Mouse (Mus musculus): ENCODE measurements around the gene Rbms3. TPM values are rescaled to one million over a fixed set of nuclear protein-coding genes. Genes with fewer than 3 reads are reported as not detected.
A peak's percentile ranks its signal among the peaks of the same experiment; 100 is the strongest.

Gene Rbms3
- total and polyA plus RNA-seq, 2 experiments from 2014 or later: 43.3 to 59.9 TPM

GRCm38 (mm10) chr9:117029953-117030352 lies 599.8 kb downstream of the Rbms3 start:
- H3K27ac ChIP-seq (ENCODE audit: low read depth, low read length): no peak overlapping the region
- H3K4me3 ChIP-seq (ENCODE audit: low read depth, low read length): no peak overlapping the region
- ATAC-seq (ENCODE audit: low FRiP score): no peak
- 88% methylated on average over 1 of the region's 1 CpGs for WGBS
- peak; percentile 8; the same call in 1 of the 2 replicates for TF ChIP-seq CTCF (IDR thresholded peaks at IDR 0.05)
- no peaks in the 10 kb centered on the region for H3K27me3 ChIP-seq (ENCODE audit: insufficient read depth, low read length)
- DNase-seq (ENCODE audit: low spot score): no peak
- H3K9ac ChIP-seq (replicated peaks; ENCODE audit: low read length, poor library complexity, severe bottlenecking): no peak overlapping the region
- no peaks in the 10 kb centered on the region for H3K9me3 ChIP-seq (ENCODE audit: low read length)
- peaks cover 5% of the 10 kb centered on the region; the same call in 1 of the 2 replicates for H3K4me1 ChIP-seq (ENCODE audit: insufficient read depth, low read length)
- no peaks in the 10 kb centered on the region for H3K36me3 ChIP-seq (ENCODE audit: insufficient read depth, low read length)
- H3K4me2 ChIP-seq (ENCODE audit: low read depth, low read length, poor library complexity, severe bottlenecking): no peak overlapping the region

- Histone ChIP-seq H3K27ac (ENCODE audit: low read depth, low read length) (no peak overlapping the region), H3K27me3 (ENCODE audit: insufficient read depth, low read length) (no peaks in the 10 kb centered on the region), H3K4me2 (ENCODE audit: low read depth, low read length, poor library complexity, severe bottlenecking) (no peak overlapping the region), H3K4me3 (ENCODE audit: low read depth, low read length) (no peak overlapping the region), H3K9ac (replicated peaks; ENCODE audit: low read length, poor library complexity, severe bottlenecking) (no peak overlapping the region), H3K9me3 (ENCODE audit: low read length) (no peaks in the 10 kb centered on the region), H3K36me3 (ENCODE audit: insufficient read depth, low read length) (no peaks in the 10 kb centered on the region), H3K4me1 (ENCODE audit: insufficient read depth, low read length) (peaks cover 5% of the 10 kb centered on the region; the same call in 1 of the 2 replicates)
- 84% methylated on average over 4 of the region's 4 CpGs for WGBS
- ATAC-seq (ENCODE audit: low FRiP score): no peak
- no peak for TF ChIP-seq CTCF (IDR thresholded peaks at IDR 0.05)
- DNase-seq (ENCODE audit: low spot score): no peak
Measured at GRCm38 (mm10) chr9:117028586-117028985, 601.1 kb downstream of the Rbms3 start.

GRCm38 (mm10) chr9:117022086-117022485 lies 607.6 kb downstream of the Rbms3 start:
- Histone ChIP-seq H3K4me1 (ENCODE audit: insufficient read depth, low read length) (peaks cover 7% of the 10 kb centered on the region; the same call in 1 of the 2 replicates), H3K9me3 (ENCODE audit: low read length) (no peaks in the 10 kb centered on the region), H3K4me3 (ENCODE audit: low read depth, low read length) (no peak overlapping the region), H3K36me3 (ENCODE audit: insufficient read depth, low read length) (no peaks in the 10 kb centered on the region), H3K27me3 (ENCODE audit: insufficient read depth, low read length) (no peaks in the 10 kb centered on the region), H3K4me2 (ENCODE audit: low read depth, low read length, poor library complexity, severe bottlenecking) (no peak overlapping the region), H3K9ac (replicated peaks; ENCODE audit: low read length, poor library complexity, severe bottlenecking) (no peak overlapping the region), H3K27ac (ENCODE audit: low read depth, low read length) (no peak overlapping the region)
- no peak for ATAC-seq (ENCODE audit: low FRiP score)
- no peak for DNase-seq (ENCODE audit: low spot score)
- 88% methylated on average over 6 of the region's 6 CpGs for WGBS
- TF ChIP-seq CTCF (IDR thresholded peaks at IDR 0.05): no peak

- ATAC-seq (ENCODE audit: low FRiP score): no peak
- no peak overlapping the region for H3K4me3 ChIP-seq (ENCODE audit: low read depth, low read length)
- no peak overlapping the region for H3K27ac ChIP-seq (ENCODE audit: low read depth, low read length)
- no peaks in the 10 kb centered on the region for H3K9me3 ChIP-seq (ENCODE audit: low read length)
- TF ChIP-seq CTCF (IDR thresholded peaks at IDR 0.05): no peak
- peaks cover 7% of the 10 kb centered on the region; the same call in 1 of the 2 replicates for H3K4me1 ChIP-seq (ENCODE audit: insufficient read depth, low read length)
- no peaks in the 10 kb centered on the region for H3K27me3 ChIP-seq (ENCODE audit: insufficient read depth, low read length)
- 95% methylated on average over 3 of the region's 3 CpGs for WGBS
- DNase-seq (ENCODE audit: low spot score): no peak
- no peak overlapping the region for H3K4me2 ChIP-seq (ENCODE audit: low read depth, low read length, poor library complexity, severe bottlenecking)
- H3K36me3 ChIP-seq (ENCODE audit: insufficient read depth, low read length): no peaks in the 10 kb centered on the region
- H3K9ac ChIP-seq (replicated peaks; ENCODE audit: low read length, poor library complexity, severe bottlenecking): no peak overlapping the region
Measured at GRCm38 (mm10) chr9:117021506-117021905, 608.2 kb downstream of the Rbms3 start.

- Histone ChIP-seq H3K4me1 (ENCODE audit: insufficient read depth, low read length) (peaks cover 7% of the 10 kb centered on the region; the same call in 1 of the 2 replicates), H3K36me3 (ENCODE audit: insufficient read depth, low read length) (no peaks in the 10 kb centered on the region), H3K9me3 (ENCODE audit: low read length) (no peaks in the 10 kb centered on the region), H3K27me3 (ENCODE audit: insufficient read depth, low read length) (no peaks in the 10 kb centered on the region), H3K4me2 (ENCODE audit: low read depth, low read length, poor library complexity, severe bottlenecking) (no peak overlapping the region), H3K4me3 (ENCODE audit: low read depth, low read length) (no peak overlapping the region), H3K27ac (ENCODE audit: low read depth, low read length) (no peak overlapping the region), H3K9ac (replicated peaks; ENCODE audit: low read length, poor library complexity, severe bottlenecking) (no peak overlapping the region)
- DNase-seq (ENCODE audit: low spot score) (no peak), ATAC-seq (ENCODE audit: low FRiP score) (no peak)
- TF ChIP-seq CTCF (IDR thresholded peaks at IDR 0.05): no peak
- WGBS: 88% methylated on average over 2 of the region's 2 CpGs
Measured at GRCm38 (mm10) chr9:117020216-117020615, 609.5 kb downstream of the Rbms3 start.

- Histone ChIP-seq H3K4me1 (ENCODE audit: insufficient read depth, low read length) (peaks cover 7% of the 10 kb centered on the region; the same call in 1 of the 2 replicates), H3K4me3 (ENCODE audit: low read depth, low read length) (no peak overlapping the region), H3K9ac (replicated peaks; ENCODE audit: low read length, poor library complexity, severe bottlenecking) (no peak overlapping the region), H3K36me3 (ENCODE audit: insufficient read depth, low read length) (no peaks in the 10 kb centered on the region), H3K4me2 (ENCODE audit: low read depth, low read length, poor library complexity, severe bottlenecking) (no peak overlapping the region), H3K27ac (ENCODE audit: low read depth, low read length) (peak overlapping the region; percentile 32; the same call in 1 of the 2 replicates), H3K27me3 (ENCODE audit: insufficient read depth, low read length) (no peaks in the 10 kb centered on the region), H3K9me3 (ENCODE audit: low read length) (no peaks in the 10 kb centered on the region)
- ATAC-seq (ENCODE audit: low FRiP score) (no peak), DNase-seq (ENCODE audit: low spot score) (peak; percentile 53)
- 31% methylated on average over 2 of the region's 2 CpGs for WGBS
- TF ChIP-seq CTCF (IDR thresholded peaks at IDR 0.05): no peak
Measured at GRCm38 (mm10) chr9:117018741-117019163, 611.0 kb downstream of the Rbms3 start.

Measured in midbrain, postnatal 0 days (tissue).